Comparison of ENCODE assay signal across 1 mouse cellular context in genomic region chr3:83871962-83872361, GRCm38 (mm10). TPM values are rescaled to one million over a fixed set of nuclear protein-coding genes. Genes with fewer than 3 reads are reported as not detected.
"Had no signal": no experiment of that assay in that cellular context is flagged by ENCODE, and none has a peak within 500 bp of the region (broad histone marks: within the 10 kb centered on the region; RNA-seq: fewer than 3 reads in every experiment).

No protein-coding gene starts in this region.

RNA-seq across cellular contexts. Expression of gene Tlr2, which starts 30.4 kb away (rescaled TPM):
- polyA plus RNA-seq: erythroblast, embryonic 14.5 days had no signal
